Mouse (Mus musculus) right cerebral cortex, postnatal 4 days (tissue): ENCODE measurements around the gene Slc34a2.
A peak's percentile ranks its signal among the peaks of the same experiment; 100 is the strongest.

Experiments
- DNase-seq: peaks from one replicate; pipeline ENCODE4 v3.0.0-alpha.2; 2022

Slc34a2 gene

DNA sequence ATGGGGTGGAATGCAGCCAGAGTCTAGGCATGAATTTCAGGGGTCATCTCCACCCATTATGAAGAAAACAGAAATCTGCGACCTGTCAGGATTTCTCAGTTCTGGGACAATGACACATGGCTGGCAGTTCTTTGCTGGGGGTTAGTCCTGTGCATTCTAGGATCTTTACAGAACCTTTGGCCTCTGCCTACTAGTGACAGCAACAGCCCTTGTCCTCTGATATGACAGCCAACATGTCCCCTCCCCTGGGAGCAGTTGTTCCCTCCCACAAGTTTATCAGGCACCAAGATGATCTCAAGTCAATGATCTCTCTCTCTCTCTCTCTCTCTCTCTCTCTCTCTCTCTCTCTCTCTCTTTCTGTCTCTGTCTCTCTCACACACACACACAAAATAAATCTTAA is 6.5 kb upstream of the Slc34a2 start:
- DNase-seq: no peak

DNA sequence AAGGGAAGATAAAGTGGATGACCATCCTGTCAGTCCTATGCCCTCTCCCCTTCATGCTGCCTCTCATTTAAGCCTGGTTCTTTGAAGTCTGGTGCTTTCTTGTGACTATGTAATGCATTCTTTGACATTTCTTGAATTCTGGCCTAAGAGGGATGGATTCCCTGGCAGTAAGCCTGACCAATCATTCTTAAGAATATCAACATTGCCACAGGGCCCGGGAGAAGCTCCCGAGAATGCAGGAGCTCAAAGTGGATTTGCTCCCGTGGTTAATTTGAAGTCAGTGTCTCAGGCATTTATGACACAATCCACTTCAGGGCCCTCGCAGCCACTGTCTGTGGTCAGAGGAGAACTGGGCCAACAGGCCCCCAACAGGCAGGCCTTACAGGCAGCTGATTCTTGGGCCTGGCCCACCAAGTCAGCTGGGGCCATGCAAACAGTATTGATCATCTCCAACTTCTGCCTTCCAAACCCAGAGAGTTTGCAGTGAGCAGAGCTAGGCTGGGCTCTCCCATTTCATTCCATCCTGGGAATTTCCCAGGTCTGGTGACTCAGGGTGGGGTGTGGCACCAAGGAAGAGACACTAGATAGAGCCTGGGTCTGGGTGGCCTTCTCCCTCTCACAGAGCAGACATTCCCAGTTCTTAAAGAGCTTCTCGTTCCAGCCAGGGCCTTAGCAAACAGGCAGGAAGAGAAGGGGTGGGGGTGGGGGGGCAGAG is 4.3 kb downstream of the Slc34a2 start:
- DNase-seq: no peak

GRCm38 (mm10) chr5:53042771-53043371 is 5.0 kb downstream of the Slc34a2 start:
- DNase-seq: no peak

DNA sequence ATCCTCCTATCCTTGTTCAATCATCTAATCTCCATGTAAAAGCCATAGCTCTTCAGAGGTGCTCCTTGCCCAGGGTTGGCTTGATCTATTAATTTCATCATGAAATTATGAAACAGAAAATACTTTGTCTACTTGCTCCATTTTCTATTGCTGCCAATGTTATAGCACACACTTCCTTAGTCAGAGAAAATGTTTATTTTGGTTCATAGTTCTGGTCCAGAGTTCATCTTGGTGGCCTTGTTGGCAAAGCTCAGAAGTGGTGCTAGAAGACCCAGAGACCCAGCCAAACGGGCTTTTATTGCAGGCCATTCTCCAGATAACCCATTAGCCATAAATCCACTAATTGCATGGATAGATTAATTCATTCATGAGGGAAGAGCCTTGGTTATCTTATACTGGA is 5.8 kb downstream of the Slc34a2 start:
- DNase-seq: no peak

- DNase-seq: no peak
These were observed 10.1 kb downstream of the Slc34a2 start for GRCm38 (mm10) chr5:53047951-53048350.

- no peak for DNase-seq
These were observed 10.7 kb downstream of the Slc34a2 start for GRCm38 (mm10) chr5:53048599-53048998.

DNA sequence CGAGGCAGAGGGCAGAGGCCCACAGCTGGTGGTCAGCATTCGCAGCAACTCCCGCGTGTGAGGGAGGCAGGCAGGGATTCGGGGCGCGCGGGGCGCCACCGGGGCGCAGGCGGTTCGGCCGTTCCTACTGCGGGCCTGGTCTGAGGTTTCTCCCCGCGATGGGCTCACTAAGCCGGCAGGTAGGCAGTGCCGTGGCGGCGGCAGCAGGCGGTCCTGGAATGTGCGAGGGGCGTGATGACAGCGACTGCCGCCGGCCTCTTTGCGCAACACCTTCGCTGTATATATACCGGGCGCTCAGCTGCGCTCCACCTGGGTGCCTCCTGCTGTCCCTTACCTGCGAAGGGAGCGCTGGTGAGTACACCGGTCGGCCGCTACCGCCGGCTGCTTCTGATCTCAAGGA is 11.2 kb downstream of the Slc34a2 start:
- no peak for DNase-seq

DNA sequence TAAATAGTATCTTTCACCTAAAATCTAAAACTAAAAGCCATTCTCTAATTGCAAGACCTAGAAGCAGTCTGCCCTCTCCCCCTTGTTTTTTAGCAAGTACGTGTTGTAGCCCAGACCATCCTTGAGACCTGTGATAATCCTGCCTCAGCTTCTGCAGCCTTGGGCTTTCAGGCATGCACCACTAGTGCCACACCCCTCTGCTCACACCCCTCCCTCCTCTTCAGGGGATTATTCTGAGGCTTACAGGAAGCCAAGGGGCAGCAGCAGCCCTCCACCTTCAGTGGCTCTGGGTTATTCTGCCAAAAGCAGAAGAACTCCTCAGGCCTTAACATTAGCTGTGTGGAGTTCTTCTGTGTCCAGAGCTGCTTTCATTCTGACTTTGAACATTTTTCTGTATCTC is 13.1 kb downstream of the Slc34a2 start:
- no peak for DNase-seq

- DNase-seq: no peak
These were observed 15.4 kb downstream of the Slc34a2 start for GRCm38 (mm10) chr5:53053246-53053645.

DNA sequence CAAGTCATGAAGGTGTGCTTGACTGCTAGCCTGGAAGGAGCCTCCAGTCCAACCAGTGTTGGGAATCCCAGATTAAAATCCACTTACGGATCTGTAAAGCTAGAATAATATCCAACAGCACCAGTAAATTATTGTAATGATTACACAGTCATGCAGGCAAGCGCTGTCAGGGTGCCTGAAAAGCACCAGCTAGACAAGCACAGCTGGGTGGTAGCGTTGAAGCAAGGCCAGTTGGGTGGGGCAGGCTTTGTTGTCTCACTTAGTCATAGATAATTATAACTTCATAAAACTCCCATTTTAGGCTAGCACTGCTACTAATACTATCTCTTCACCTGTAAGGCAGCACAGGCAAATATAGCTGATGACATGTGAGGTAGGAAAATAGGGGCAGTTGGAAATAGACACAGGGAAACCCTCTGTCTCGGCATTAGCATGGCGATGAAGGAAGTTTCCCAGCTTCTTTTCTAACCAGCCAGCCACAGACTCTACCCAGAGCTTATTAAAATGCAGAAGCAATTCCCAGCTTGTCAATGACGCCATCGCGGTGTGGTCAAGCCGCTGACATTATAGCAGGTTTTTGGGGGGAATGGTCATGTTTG is 23.8 kb downstream of the Slc34a2 start:
- no peak for DNase-seq

GRCm38 (mm10) chr5:53074553-53074952 is 36.7 kb downstream of the Slc34a2 start:
- no peak for DNase-seq

DNA sequence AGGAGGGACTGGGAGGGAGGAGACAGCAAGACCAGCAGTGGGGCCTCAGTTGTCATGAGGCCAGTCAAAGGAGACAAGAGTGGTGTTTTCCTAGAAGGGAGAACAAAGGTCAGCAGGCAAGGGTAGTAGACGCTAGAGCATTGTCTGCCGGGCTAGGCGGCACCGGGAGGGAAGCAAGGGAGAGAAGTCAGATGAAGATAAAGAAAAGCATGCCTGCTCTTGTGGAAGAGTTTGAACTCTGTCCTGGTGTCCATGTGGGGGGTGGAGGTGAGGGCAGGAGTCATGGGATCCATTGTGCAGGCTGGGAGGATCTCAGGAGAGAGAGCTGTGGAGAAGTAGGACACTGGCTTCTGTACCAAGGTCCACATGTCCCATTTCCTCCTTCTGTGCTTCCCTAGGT is 40.6 kb downstream of the Slc34a2 start:
- no peak for DNase-seq

DNA sequence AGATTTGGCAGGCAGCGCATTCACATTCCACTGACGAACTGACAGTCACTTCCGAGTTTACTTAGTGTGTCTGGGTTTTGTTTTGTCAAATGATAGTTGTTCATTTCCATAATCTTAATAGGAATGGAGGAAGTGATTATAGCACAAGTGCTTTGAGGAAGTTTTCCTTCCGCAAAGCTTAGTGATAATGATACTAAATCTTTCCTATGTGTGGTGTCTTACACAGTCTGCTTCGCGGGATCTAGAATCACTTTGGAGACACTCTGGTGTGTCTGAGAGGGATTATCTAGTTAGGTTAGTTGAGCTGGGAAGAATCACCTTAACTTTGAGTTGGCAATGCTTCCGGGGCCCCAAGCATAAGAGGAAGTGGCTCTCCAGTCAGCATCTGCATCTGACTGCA is 49.6 kb downstream of the Slc34a2 start:
- DNase-seq: no peak

DNA sequence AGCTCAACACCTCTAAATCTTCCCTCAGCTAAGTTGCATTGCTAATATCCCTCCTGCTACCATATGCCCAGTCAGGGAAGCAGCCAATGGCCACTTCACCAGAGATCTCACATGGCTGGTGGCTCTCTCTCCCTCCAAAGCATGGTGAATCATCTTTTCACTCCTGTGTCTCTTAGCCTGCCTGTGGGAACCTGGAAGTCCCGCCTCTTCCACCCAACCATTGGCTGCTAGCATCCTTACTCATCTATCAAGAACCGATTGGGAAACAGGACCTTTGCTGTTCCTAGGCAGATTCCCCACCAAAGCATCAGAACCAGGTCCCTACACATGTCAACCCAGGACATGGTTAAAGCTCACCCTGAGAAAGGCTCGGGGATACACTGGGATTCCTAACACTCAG is 53.5 kb downstream of the Slc34a2 start:
- DNase-seq: no peak

- DNase-seq: no peak
These were observed 64.1 kb downstream of the Slc34a2 start for GRCm38 (mm10) chr5:53101848-53102473.

- DNase-seq: no peak
These were observed 66.4 kb downstream of the Slc34a2 start for GRCm38 (mm10) chr5:53104177-53104855.

DNA sequence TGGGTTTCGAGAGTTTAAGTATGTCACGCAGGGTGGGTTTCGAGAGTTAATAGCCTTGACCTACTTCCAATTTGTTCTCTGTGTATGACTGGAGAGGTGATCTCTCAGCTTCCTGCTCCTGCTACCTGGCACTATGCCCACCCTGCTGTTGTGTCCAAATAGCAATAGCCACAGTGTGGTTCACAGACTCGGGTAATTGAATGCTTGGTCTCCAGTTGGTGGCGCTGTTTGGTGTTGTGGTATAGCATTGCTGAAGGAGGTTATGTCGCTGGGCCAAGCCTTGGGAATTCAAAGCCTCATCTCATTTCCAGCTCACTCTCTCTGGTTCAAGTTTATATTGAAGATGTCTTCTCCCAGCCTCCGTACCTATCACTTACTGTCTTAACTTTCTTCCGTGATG is 67.8 kb downstream of the Slc34a2 start:
- peak; percentile 65 for DNase-seq

DNA sequence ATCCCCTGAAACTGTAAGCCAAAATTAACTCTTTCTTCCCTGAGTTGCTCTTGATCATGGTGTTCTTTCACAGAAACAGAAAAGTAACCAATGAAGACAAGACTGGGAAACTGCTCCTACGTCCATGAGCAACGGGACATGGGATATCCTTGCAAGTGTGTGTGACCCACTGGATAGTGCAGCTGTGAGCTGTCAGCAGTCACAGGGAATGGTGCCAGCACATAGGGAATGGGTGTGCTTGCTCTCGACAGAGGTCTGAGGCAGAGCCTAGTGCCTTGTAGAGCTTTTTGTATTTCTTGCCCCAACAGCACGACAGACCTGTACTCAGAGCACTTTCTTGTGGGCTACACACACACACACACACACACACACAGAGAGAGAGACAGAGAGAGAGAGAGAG is 68.2 kb downstream of the Slc34a2 start:
- no peak for DNase-seq

- no peak for DNase-seq
These were observed 68.8 kb downstream of the Slc34a2 start for GRCm38 (mm10) chr5:53106731-53107130.

DNA sequence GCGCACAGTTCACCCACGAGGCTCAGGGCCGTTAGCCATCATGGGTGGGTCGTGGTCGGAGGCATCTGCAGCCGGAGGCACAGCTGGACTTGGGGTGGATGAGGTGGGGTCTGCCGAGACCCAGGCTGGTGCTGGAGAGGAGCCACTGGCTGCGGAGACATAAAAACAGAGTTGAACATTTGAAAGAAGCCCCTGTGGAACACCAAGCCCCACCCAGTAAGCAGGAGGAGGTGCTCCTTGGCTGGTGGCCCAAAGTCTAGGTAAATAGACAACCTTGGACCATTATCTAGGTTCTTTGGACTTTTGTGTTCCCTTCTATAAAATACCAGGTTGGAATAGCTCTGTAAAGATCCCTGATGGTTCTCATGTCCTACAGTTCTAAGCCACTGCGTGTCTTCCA is 70.1 kb downstream of the Slc34a2 start:
- no peak for DNase-seq

GRCm38 (mm10) chr5:53108668-53109067 is 70.8 kb downstream of the Slc34a2 start:
- DNase-seq: no peak

- no peak for DNase-seq
These were observed 72.3 kb downstream of the Slc34a2 start for GRCm38 (mm10) chr5:53110225-53110624.

DNA sequence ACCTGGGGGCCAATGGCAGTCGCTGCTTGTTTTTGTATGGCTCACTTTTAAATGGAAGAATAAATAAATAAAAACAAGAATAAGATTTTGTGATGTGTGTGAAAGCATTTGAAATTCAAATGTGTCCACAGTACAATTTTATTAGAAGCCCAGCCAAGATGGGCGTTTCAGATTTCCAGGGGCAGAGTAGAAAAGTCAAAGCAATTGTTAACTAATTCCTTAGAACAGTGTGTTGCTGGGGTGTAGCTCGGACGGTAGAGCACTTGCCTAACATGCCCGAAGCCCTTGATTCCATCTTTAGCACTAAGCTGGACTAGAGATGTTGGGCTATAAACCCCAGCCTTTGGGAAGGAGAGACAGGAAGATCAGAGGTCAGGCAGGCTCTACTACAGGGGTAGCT is 73.2 kb downstream of the Slc34a2 start:
- no peak for DNase-seq

GRCm38 (mm10) chr5:53112942-53113341 is 75.1 kb downstream of the Slc34a2 start:
- no peak for DNase-seq
